Mouse (Mus musculus) bone marrow, adult 2 months (tissue): ENCODE data around the gene Stxbp6.

ENCODE experiments used
- CTCF ChIP-seq: fragments of 200-500 bp; IDR thresholded peaks from 2 replicates; pipeline ENCODE4 v1.5.1; 2011; ENCODE audit warnings: low read length, control low read depth; ENCODE audit not compliant: control insufficient read depth, insufficient read depth
- POLR2A ChIP-seq: fragments of 200-500 bp; IDR thresholded peaks from 2 replicates; pipeline ENCODE4 v1.6.1; 2011; ENCODE audit warnings: low read depth, mild to moderate bottlenecking, control low read depth, low read length, borderline replicate concordance; ENCODE audit not compliant: control insufficient read depth

DNA sequence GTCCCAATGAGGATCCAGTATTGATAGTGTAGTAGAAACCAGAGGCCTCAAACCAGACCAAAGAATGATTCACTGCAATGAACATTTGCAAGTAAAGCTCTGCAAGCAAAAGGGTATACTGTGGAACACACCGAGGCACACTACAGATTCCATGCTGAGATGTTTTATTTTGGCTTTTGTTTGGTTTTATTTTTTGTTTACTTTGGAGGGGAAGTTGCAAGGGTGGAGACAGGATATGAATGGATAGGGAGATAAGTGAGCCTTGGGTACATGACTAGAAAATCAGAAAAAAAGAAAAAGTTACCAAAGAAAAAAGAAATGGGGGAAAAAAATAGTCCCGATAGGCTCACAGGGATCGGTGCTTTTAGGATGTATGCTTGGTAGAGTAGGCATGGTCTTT is 117.0 kb downstream of the Stxbp6 start:
- TF ChIP-seq CTCF (no peak), POLR2A (no peak)
